Mouse (Mus musculus): ENCODE data around the gene Armc3.

DNA sequence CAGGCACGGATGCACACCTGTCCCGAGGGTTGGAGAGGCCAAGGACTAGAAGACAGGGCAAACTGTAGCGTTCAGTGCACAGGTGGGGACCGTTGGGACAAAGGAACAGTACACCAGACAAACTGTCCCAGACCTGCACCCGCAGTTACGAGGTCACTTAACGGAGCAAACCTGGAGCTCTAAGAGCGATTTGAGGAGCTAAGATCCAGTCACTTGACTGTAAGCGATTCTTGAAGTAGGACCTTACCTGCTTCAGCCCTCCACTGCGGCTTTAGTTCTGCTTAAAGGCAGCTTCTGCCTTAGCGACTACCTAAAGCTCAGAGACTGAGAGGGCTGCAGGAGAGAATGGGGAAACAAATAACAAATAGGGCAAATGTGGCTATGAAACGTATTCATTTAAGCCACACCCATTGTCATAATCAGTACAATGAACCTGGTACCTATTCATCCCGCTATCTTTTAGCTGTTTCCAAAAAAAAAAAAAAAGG is 308 bp downstream of the Armc3 start:
- no peak for TF ChIP-seq CTCF (IDR thresholded peaks at IDR 0.05; ENCODE audit: insufficient read depth, low read length)
- TF ChIP-seq POLR2A (IDR thresholded peaks at IDR 0.05; ENCODE audit: borderline replicate concordance, extremely low read depth, low read depth, low read length) = no peak
